Mouse (Mus musculus): ENCODE data around the gene Ovca2. TPM values are rescaled to one million over a fixed set of nuclear protein-coding genes. Genes with fewer than 3 reads are reported as not detected.

Ovca2 gene
- polyA plus RNA-seq, 1 experiment from 2014 or later, result 17.6 TPM

- ATAC-seq, result no peak
- Histone ChIP-seq H3K4me2 (peak overlapping the region; percentile 75), H3K27ac (no peak overlapping the region), H3K27me3 (replicated peaks) (peaks cover 85% of the 10 kb centered on the region), H3K9me3 (replicated peaks) (no peaks in the 10 kb centered on the region), H3K4me1 (peaks cover 52% of the 10 kb centered on the region), H3K4me3 (peak overlapping the region; percentile 60), H3K36me3 (no peaks in the 10 kb centered on the region), H3K9ac (peak overlapping the region; percentile 45; the same call in 1 of the 2 replicates)
- WGBS (ENCODE audit: insufficient replicate concordance), result 1% methylated on average over 52 of the region's 52 CpGs
These were observed 15.7 kb upstream of the Ovca2 start for GRCm38 (mm10) chr11:75194121-75194849.

- H3K4me1 ChIP-seq, result peaks cover 60% of the 10 kb centered on the region
- H3K9me3 ChIP-seq (replicated peaks), result no peaks in the 10 kb centered on the region
- no peaks in the 10 kb centered on the region for H3K36me3 ChIP-seq
- peak within 1 kb of the TSS; percentile 45 for H3K9ac ChIP-seq
- peak within 1 kb of the TSS; percentile 75 for H3K4me2 ChIP-seq
- peak within 1 kb of the TSS; percentile 60 for H3K4me3 ChIP-seq
- under 1% methylated on average over 81 of the region's 84 CpGs for WGBS (ENCODE audit: insufficient replicate concordance)
- no peak within 1 kb of the TSS for H3K27ac ChIP-seq
- no peak for ATAC-seq
- peaks cover 76% of the 10 kb centered on the region for H3K27me3 ChIP-seq (replicated peaks)
These were observed 14.8 kb upstream of the Ovca2 start, which contains the start of gene Rtn4rl1 for GRCm38 (mm10) chr11:75193256-75194071. Gene Rtn4rl1, plus strand, starts transcription at chr11:75193783.

- Histone ChIP-seq H3K27me3 (replicated peaks) (peaks cover 68% of the 10 kb centered on the region), H3K4me2 (peak overlapping the region; percentile 75), H3K9ac (no peak overlapping the region), H3K4me1 (peaks cover 58% of the 10 kb centered on the region), H3K36me3 (no peaks in the 10 kb centered on the region), H3K4me3 (peak overlapping the region; percentile 60), H3K9me3 (replicated peaks) (no peaks in the 10 kb centered on the region), H3K27ac (no peak overlapping the region)
- WGBS (ENCODE audit: insufficient replicate concordance), result 24% methylated on average over 13 of the region's 13 CpGs
- no peak for ATAC-seq
These were observed 13.9 kb upstream of the Ovca2 start for GRCm38 (mm10) chr11:75192336-75193214.

- H3K4me1 ChIP-seq, result peaks cover 58% of the 10 kb centered on the region
- H3K9me3 ChIP-seq (replicated peaks), result no peaks in the 10 kb centered on the region
- H3K36me3 ChIP-seq, result no peaks in the 10 kb centered on the region
- ATAC-seq, result no peak
- H3K9ac ChIP-seq, result no peak overlapping the region
- 60% methylated on average over 6 of the region's 6 CpGs for WGBS (ENCODE audit: insufficient replicate concordance)
- no peak overlapping the region for H3K4me2 ChIP-seq
- H3K27me3 ChIP-seq (replicated peaks), result peaks cover 60% of the 10 kb centered on the region
- no peak overlapping the region for H3K27ac ChIP-seq
- H3K4me3 ChIP-seq, result no peak overlapping the region
These were observed 13.2 kb upstream of the Ovca2 start for GRCm38 (mm10) chr11:75191841-75192240.

- Histone ChIP-seq H3K27me3 (replicated peaks) (peaks cover 52% of the 10 kb centered on the region), H3K9ac (peak within 1 kb of the TSS; percentile 76)
- WGBS (ENCODE audit: insufficient replicate concordance), result 58% methylated on average over 5 of the region's 5 CpGs
These were observed 12.3 kb upstream of the Ovca2 start, which contains the start of gene Dph1 for GRCm38 (mm10) chr11:75190905-75191441. Gene Dph1, minus strand, starts transcription at chr11:75191241.

GRCm38 (mm10) chr11:75190371-75190724 lies 11.7 kb upstream of the Ovca2 start:
- ATAC-seq, result peak; percentile 79
- Histone ChIP-seq H3K36me3 (peaks cover 8% of the 10 kb centered on the region), H3K9ac (peak overlapping the region; percentile 76), H3K9me3 (replicated peaks) (no peaks in the 10 kb centered on the region), H3K4me3 (peak overlapping the region; percentile 82), H3K4me2 (peak overlapping the region; percentile 90), H3K27me3 (replicated peaks) (peaks cover 45% of the 10 kb centered on the region), H3K27ac (peak overlapping the region; percentile 84), H3K4me1 (peaks cover 57% of the 10 kb centered on the region)
- WGBS (ENCODE audit: insufficient replicate concordance), result 2% methylated on average over 24 of the region's 24 CpGs

More at GRCm38 (mm10) chr11:75190905-75191441, 12.3 kb upstream of the Ovca2 start, which contains the start of gene Dph1:
- H3K4me1 ChIP-seq, result peaks cover 58% of the 10 kb centered on the region
- H3K36me3 ChIP-seq, result 0 out of 2 replicates have a peak, but pooled peaks cover 2% of the 10 kb centered on the region
- ATAC-seq, result no peak
- H3K4me2 ChIP-seq, result peak within 1 kb of the TSS; percentile 90
- no peaks in the 10 kb centered on the region for H3K9me3 ChIP-seq (replicated peaks)
- peak within 1 kb of the TSS; percentile 82 for H3K4me3 ChIP-seq
- H3K27ac ChIP-seq, result peak within 1 kb of the TSS; percentile 84

- H3K9me3 ChIP-seq (replicated peaks), result no peaks in the 10 kb centered on the region
- peaks cover 52% of the 10 kb centered on the region for H3K4me1 ChIP-seq
- ATAC-seq, result peak; percentile 82
- peak overlapping the region; percentile 84 for H3K27ac ChIP-seq
- peak overlapping the region; percentile 76 for H3K9ac ChIP-seq
- 0% methylated on average over 22 of the region's 22 CpGs for WGBS (ENCODE audit: insufficient replicate concordance)
- peaks cover 40% of the 10 kb centered on the region for H3K27me3 ChIP-seq (replicated peaks)
- H3K4me3 ChIP-seq, result peak overlapping the region; percentile 82
- peak overlapping the region; percentile 90 for H3K4me2 ChIP-seq
- peaks cover 13% of the 10 kb centered on the region for H3K36me3 ChIP-seq
These were observed 11.2 kb upstream of the Ovca2 start for GRCm38 (mm10) chr11:75189713-75190370.

- no peaks in the 10 kb centered on the region for H3K9me3 ChIP-seq (replicated peaks)
- WGBS (ENCODE audit: insufficient replicate concordance), result 71% methylated on average over 2 of the region's 2 CpGs
- no peak overlapping the region for H3K4me2 ChIP-seq
- H3K27ac ChIP-seq, result no peak overlapping the region
- H3K9ac ChIP-seq, result no peak overlapping the region
- no peak overlapping the region for H3K4me3 ChIP-seq
- no peaks in the 10 kb centered on the region for H3K27me3 ChIP-seq (replicated peaks)
- peaks cover 18% of the 10 kb centered on the region for H3K4me1 ChIP-seq
- H3K36me3 ChIP-seq, result peaks cover 61% of the 10 kb centered on the region
- ATAC-seq, result no peak
These were observed 6.4 kb upstream of the Ovca2 start for GRCm38 (mm10) chr11:75184986-75185385.

- peaks cover 14% of the 10 kb centered on the region for H3K4me1 ChIP-seq
- no peak overlapping the region for H3K9ac ChIP-seq
- H3K4me3 ChIP-seq, result no peak overlapping the region
- no peaks in the 10 kb centered on the region for H3K27me3 ChIP-seq (replicated peaks)
- 79% methylated on average over 5 of the region's 5 CpGs for WGBS (ENCODE audit: insufficient replicate concordance)
- H3K9me3 ChIP-seq (replicated peaks), result no peaks in the 10 kb centered on the region
- no peak overlapping the region for H3K4me2 ChIP-seq
- peaks cover 63% of the 10 kb centered on the region for H3K36me3 ChIP-seq
- no peak for ATAC-seq
- no peak overlapping the region for H3K27ac ChIP-seq
These were observed 5.9 kb upstream of the Ovca2 start for GRCm38 (mm10) chr11:75184573-75184972.

- Histone ChIP-seq H3K9ac (no peak overlapping the region), H3K36me3 (peaks cover 65% of the 10 kb centered on the region), H3K4me2 (no peak overlapping the region), H3K4me1 (peaks cover 14% of the 10 kb centered on the region), H3K9me3 (replicated peaks) (no peaks in the 10 kb centered on the region), H3K27me3 (replicated peaks) (no peaks in the 10 kb centered on the region), H3K4me3 (no peak overlapping the region), H3K27ac (no peak overlapping the region)
- ATAC-seq, result no peak
- WGBS (ENCODE audit: insufficient replicate concordance), result 86% methylated on average over 2 of the region's 2 CpGs
These were observed 5.4 kb upstream of the Ovca2 start for GRCm38 (mm10) chr11:75183917-75184570.

Measured in liver, embryonic 12.5 days (tissue).